Mouse (Mus musculus) heart, postnatal 0 days (tissue): ENCODE measurements around the gene Armcx3.

Experiments used
- CTCF ChIP-seq: IDR thresholded peaks from 2 replicates; pipeline ENCODE4 v1.5.1; 2016; ENCODE audit warnings: antibody characterized with exemption, control low read depth, low read depth
- EP300 ChIP-seq: IDR thresholded peaks from 2 replicates; pipeline ENCODE4 v1.6.1; 2016; ENCODE audit warnings: antibody characterized with exemption, low read depth

GRCm38 (mm10) chrX:134718524-134718923 lies 37.9 kb upstream of the Armcx3 start:
- TF ChIP-seq CTCF (no peak), EP300 (no peak)
